Mouse (Mus musculus) retina, adult 2 months (tissue): Measurements from ENCODE around the gene Zcchc4.
A peak's percentile ranks its signal among the peaks of the same experiment; 100 is the strongest.
"Not testable (repeated sequence)": the region's sequence is repeated elsewhere in the genome, so short reads cannot be mapped to it uniquely, and the experiment has no call there.

Source experiments
- DNase-seq: peaks from one replicate; pipeline ENCODE4 v3.0.0-alpha.2; 2012; ENCODE audit warnings: low read depth, low spot score

The Zcchc4 gene

GRCm38 (mm10) chr5:52775237-52775636 lies at the start of gene Zcchc4:
Zcchc4 (plus strand) TSS chr5:52775409.
- no peak for DNase-seq

GRCm38 (mm10) chr5:52727747-52728146 lies 47.5 kb upstream of the Zcchc4 start:
- DNase-seq, result no peak

GRCm38 (mm10) chr5:52732811-52733210 lies 42.4 kb upstream of the Zcchc4 start:
- no peak for DNase-seq

GRCm38 (mm10) chr5:52736046-52736445 lies 39.2 kb upstream of the Zcchc4 start:
- DNase-seq, result no peak

GRCm38 (mm10) chr5:52741391-52742111 lies 33.7 kb upstream of the Zcchc4 start, which contains the start of gene Pi4k2b:
Pi4k2b (plus strand) TSS chr5:52741574.
- DNase-seq, result peak; percentile 34

GRCm38 (mm10) chr5:52742112-52742813 lies 32.9 kb upstream of the Zcchc4 start:
- no peak for DNase-seq

GRCm38 (mm10) chr5:52743231-52743630 lies 32.0 kb upstream of the Zcchc4 start:
- DNase-seq, result no peak

GRCm38 (mm10) chr5:52746920-52747319 lies 28.3 kb upstream of the Zcchc4 start:
- DNase-seq, result no peak

GRCm38 (mm10) chr5:52748732-52749131 lies 26.5 kb upstream of the Zcchc4 start:
- DNase-seq, result no peak

GRCm38 (mm10) chr5:52753146-52753545 lies 22.1 kb upstream of the Zcchc4 start:
- no peak for DNase-seq

GRCm38 (mm10) chr5:52754196-52754595 lies 21.0 kb upstream of the Zcchc4 start:
- DNase-seq, result no peak

- DNase-seq, result no peak
These were observed 19.9 kb upstream of the Zcchc4 start for GRCm38 (mm10) chr5:52755337-52755736.

GRCm38 (mm10) chr5:52755989-52756388 lies 19.2 kb upstream of the Zcchc4 start:
- DNase-seq, result no peak

- no peak for DNase-seq
These were observed 12.6 kb upstream of the Zcchc4 start for GRCm38 (mm10) chr5:52762586-52762985.

GRCm38 (mm10) chr5:52774267-52774666 lies 942 bp upstream of the Zcchc4 start:
- DNase-seq, result no peak

- DNase-seq, result not testable (repeated sequence)
These were observed 1.5 kb downstream of the Zcchc4 start for GRCm38 (mm10) chr5:52776466-52777354.

GRCm38 (mm10) chr5:52782523-52783250 lies 7.5 kb downstream of the Zcchc4 start:
- DNase-seq, result peak; percentile 69

GRCm38 (mm10) chr5:52783251-52783620 lies 8.0 kb downstream of the Zcchc4 start:
- no peak for DNase-seq

GRCm38 (mm10) chr5:52783957-52784356 lies 8.7 kb downstream of the Zcchc4 start:
- no peak for DNase-seq

GRCm38 (mm10) chr5:52786556-52787322 lies 11.5 kb downstream of the Zcchc4 start:
- no peak for DNase-seq

- no peak for DNase-seq
These were observed 18.0 kb downstream of the Zcchc4 start for GRCm38 (mm10) chr5:52793230-52793629.
